Mouse (Mus musculus): ENCODE results near the gene Tlx2. TPM values are rescaled to one million over a fixed set of nuclear protein-coding genes. Genes with fewer than 3 reads are reported as not detected.

The Tlx2 gene
- total and polyA plus RNA-seq, 3 experiments: not detected

DNA sequence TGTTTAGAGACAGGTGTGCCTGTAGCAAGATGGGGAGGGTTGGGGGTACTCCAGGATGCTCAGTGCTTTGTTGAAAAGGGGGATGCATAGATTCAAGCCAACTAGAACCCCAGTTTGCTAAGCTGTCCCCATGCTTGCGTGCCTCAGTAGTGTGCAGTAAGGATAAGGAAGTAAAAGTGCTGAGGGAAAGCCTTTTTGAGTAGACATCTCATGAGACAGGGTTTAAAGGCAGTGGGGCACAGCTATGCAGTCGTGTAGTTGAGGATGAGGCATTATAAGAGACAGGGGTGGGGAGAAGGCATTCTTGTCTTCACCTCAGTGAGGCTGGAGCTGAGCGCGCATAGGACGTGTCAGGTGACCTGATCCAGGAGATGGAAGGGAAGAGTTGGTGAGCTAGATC, 29.5 kb downstream of the Tlx2 start:
- no peak overlapping the region for H3K4me2 ChIP-seq (ENCODE audit: insufficient read depth, low read depth, poor library complexity, severe bottlenecking)
- dilution Hi-C loops (cut with MboI; ENCODE audit: extremely low pct_ligation_motif_present, extremely low pct_unique_long_range_greater_than_20kb, low sequenced_read_pairs): no loop called here
- no peak for DNase-seq (ENCODE audit: extremely low read depth)
- TF ChIP-seq ELF1 (IDR thresholded peaks at IDR 0.05; ENCODE audit: low read depth, low read length) (no peak), MAZ (IDR thresholded peaks at IDR 0.05; ENCODE audit: low read depth, low read length) (no peak), CTCF (conservative IDR thresholded peaks at IDR 0.05 in 1 of 2, IDR thresholded peaks at IDR 0.05 in 1 of 2; ENCODE audit: low read depth in 2 of 2, low read length in 2 of 2) (no peak)
- H3K27ac ChIP-seq (ENCODE audit: insufficient read depth, low read depth): no peak overlapping the region
- H3K79me2 ChIP-seq (replicated peaks; ENCODE audit: control insufficient read depth, extremely low read depth, insufficient read depth, poor library complexity, severe bottlenecking): no peaks in the 10 kb centered on the region
- no peak overlapping the region for H3K9ac ChIP-seq (ENCODE audit: insufficient read depth, low read depth)
- in situ Hi-C loops (cut with MboI; ENCODE audit: low pct_ligation_motif_present, low pct_unique_long_range_greater_than_20kb, low sequenced_read_pairs): loop anchor here (5.0 kb wide), 1 partner anchor 33 kb away; no protein-coding TSS in a partner anchor
- H3K9me3 ChIP-seq (replicated peaks; ENCODE audit: low read length): no peaks in the 10 kb centered on the region
- H3K4me1 ChIP-seq (ENCODE audit: control insufficient read depth in 1 of 2, insufficient read depth in 2 of 2): peaks cover 14 to 60% of the 10 kb centered on the region in 2 experiments
- no peak overlapping the region for H3K4me3 ChIP-seq (replicated peaks in 1 of 3; ENCODE audit: low read depth in 2 of 3, low read length in 2 of 3, poor library complexity in 1 of 3)
- H3K36me3 ChIP-seq (replicated peaks in 1 of 2; ENCODE audit: control insufficient read depth in 1 of 2, insufficient read depth in 1 of 2, low read length in 1 of 2): no peaks in the 10 kb centered on the region
- peaks cover 1% of the 10 kb centered on the region for H3K27me3 ChIP-seq (replicated peaks)

DNA sequence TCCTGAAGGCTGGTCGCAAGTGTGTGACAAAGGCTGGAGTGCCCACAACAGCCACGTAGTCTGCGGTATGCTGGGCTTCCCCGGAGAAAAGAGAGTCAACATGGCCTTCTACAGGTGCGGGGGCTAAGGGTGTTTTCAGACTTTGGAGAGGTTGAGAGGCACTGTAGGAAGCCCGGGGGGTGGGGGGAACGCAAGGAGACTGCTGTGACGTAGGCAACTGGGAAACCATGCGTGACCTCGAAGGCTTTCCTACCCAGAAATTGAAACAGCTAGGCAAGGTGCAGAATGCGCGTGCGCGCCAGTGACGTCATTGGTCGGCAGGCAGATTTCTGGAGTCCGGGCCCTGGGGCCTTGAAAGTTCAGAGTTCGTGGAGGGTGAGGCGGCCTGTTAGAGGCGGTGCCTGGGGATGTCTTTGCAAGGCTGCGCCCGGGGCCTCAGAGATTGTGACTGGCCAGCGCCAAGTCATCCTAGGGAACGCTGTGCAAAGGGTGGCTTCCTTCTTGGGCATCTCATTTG, 31.5 kb downstream of the Tlx2 start:
- H3K36me3 ChIP-seq (replicated peaks in 1 of 2; ENCODE audit: control insufficient read depth in 1 of 2, insufficient read depth in 1 of 2, low read length in 1 of 2): no peaks in the 10 kb centered on the region
- peaks cover 10 to 42% of the 10 kb centered on the region in 2 experiments for H3K4me1 ChIP-seq (ENCODE audit: control insufficient read depth in 1 of 2, insufficient read depth in 2 of 2)
- peak overlapping the region; percentile 67; the same call in 1 of the 2 replicates for H3K9ac ChIP-seq (ENCODE audit: insufficient read depth, low read depth)
- H3K4me2 ChIP-seq (ENCODE audit: insufficient read depth, low read depth, poor library complexity, severe bottlenecking): peak overlapping the region; percentile 52
- no peaks in the 10 kb centered on the region for H3K9me3 ChIP-seq (replicated peaks; ENCODE audit: low read length)
- in situ Hi-C loops (cut with MboI; ENCODE audit: low pct_ligation_motif_present, low pct_unique_long_range_greater_than_20kb, low sequenced_read_pairs): no loop called here
- no peak overlapping the region for H3K27ac ChIP-seq (ENCODE audit: insufficient read depth, low read depth)
- H3K27me3 ChIP-seq (replicated peaks): peaks cover 8% of the 10 kb centered on the region
- DNase-seq (ENCODE audit: extremely low read depth): peak; percentile 95
- dilution Hi-C loops (cut with MboI; ENCODE audit: extremely low pct_ligation_motif_present, extremely low pct_unique_long_range_greater_than_20kb, low sequenced_read_pairs): no loop called here
- H3K79me2 ChIP-seq (replicated peaks; ENCODE audit: control insufficient read depth, extremely low read depth, insufficient read depth, poor library complexity, severe bottlenecking): no peaks in the 10 kb centered on the region
- peak overlapping the region in 2 of 3 experiments; percentile 11 to 22 for H3K4me3 ChIP-seq (replicated peaks in 1 of 3; ENCODE audit: low read depth in 2 of 3, low read length in 2 of 3, poor library complexity in 1 of 3)
- TF ChIP-seq KAT2A (IDR thresholded peaks at IDR 0.05; ENCODE audit: insufficient replicate concordance, low read length) (no peak), ZMIZ1 (IDR thresholded peaks at IDR 0.05; ENCODE audit: low read depth, low read length) (no peak), CHD2 (IDR thresholded peaks at IDR 0.05; ENCODE audit: low read length) (peak; percentile 97), GABPA (IDR thresholded peaks at IDR 0.05; ENCODE audit: insufficient replicate concordance, low read depth, low read length) (no peak), ZKSCAN1 (IDR thresholded peaks at IDR 0.05; ENCODE audit: borderline replicate concordance, low read depth, low read length) (no peak), JUND (conservative IDR thresholded peaks at IDR 0.05; ENCODE audit: low read depth, low read length) (peak; percentile 42; the same call in 1 of the 2 replicates), HCFC1 (IDR thresholded peaks at IDR 0.05; ENCODE audit: low read depth, low read length) (peak; percentile 57), NELFE (IDR thresholded peaks at IDR 0.05; ENCODE audit: low read depth, low read length) (peak; percentile 16; the same call in 1 of the 2 replicates), EP300 (IDR thresholded peaks at IDR 0.05; ENCODE audit: low read length) (no peak; the same call in 1 of the 2 replicates), MYC (IDR thresholded peaks at IDR 0.05; ENCODE audit: low read depth, low read length) (no peak), BHLHE40 (IDR thresholded peaks at IDR 0.05; ENCODE audit: low read depth, low read length) (peak; percentile 41), ZNF384 (IDR thresholded peaks at IDR 0.05; ENCODE audit: low read depth, low read length) (no peak), UBTF (IDR thresholded peaks at IDR 0.05; ENCODE audit: low read depth, low read length) (no peak), USF1 (IDR thresholded peaks at IDR 0.05; ENCODE audit: low read depth, low read length) (no peak), ELF1 (IDR thresholded peaks at IDR 0.05; ENCODE audit: low read depth, low read length) (peak; percentile 37; the same call in 1 of the 2 replicates), E2F4 (IDR thresholded peaks at IDR 0.05; ENCODE audit: insufficient replicate concordance, low read depth, low read length) (no peak), PAX5 (IDR thresholded peaks at IDR 0.05; ENCODE audit: low read length) (no peak), CTCF (conservative IDR thresholded peaks at IDR 0.05 in 1 of 2, IDR thresholded peaks at IDR 0.05 in 1 of 2; ENCODE audit: low read depth in 2 of 2, low read length in 2 of 2) (no peak), NRF1 (IDR thresholded peaks at IDR 0.05; ENCODE audit: low read depth, low read length) (peak; percentile 91), MXI1 (IDR thresholded peaks at IDR 0.05; ENCODE audit: low read depth, low read length) (peak; percentile 37; the same call in 1 of the 2 replicates), TCF12 (IDR thresholded peaks at IDR 0.05; ENCODE audit: low read depth, low read length) (no peak; the same call in 1 of the 2 replicates), MAFK (IDR thresholded peaks at IDR 0.05; ENCODE audit: insufficient replicate concordance, low read length) (no peak), MAX (IDR thresholded peaks at IDR 0.05; ENCODE audit: low read length) (0 out of 2 replicates have a peak, but pooled peaks have one; percentile 65), ETS1 (conservative IDR thresholded peaks at IDR 0.05; ENCODE audit: low read depth, low read length) (peak; percentile 75), SIN3A (IDR thresholded peaks at IDR 0.05; ENCODE audit: low read length) (peak; percentile 45; the same call in 1 of the 2 replicates), RCOR1 (conservative IDR thresholded peaks at IDR 0.05; ENCODE audit: low read depth, low read length) (no peak), TBP (conservative IDR thresholded peaks at IDR 0.05; ENCODE audit: low read depth, low read length) (0 out of 2 replicates have a peak, but pooled peaks have one; percentile 28), IRF4 (IDR thresholded peaks at IDR 0.05; ENCODE audit: low read depth, low read length) (0 out of 2 replicates have a peak, but pooled peaks have one; percentile 8), POLR2A (IDR thresholded peaks at IDR 0.05; ENCODE audit: low read depth, low read length) (peak; percentile 57; the same call in 1 of the 2 replicates), RAD21 (IDR thresholded peaks at IDR 0.05; ENCODE audit: low read depth, low read length) (no peak), JUN (IDR thresholded peaks at IDR 0.05; ENCODE audit: insufficient read depth, low read depth, low read length) (no peak)

All from CH12.LX (cell line).